Mouse (Mus musculus) forebrain, embryonic 14.5 days (tissue): Measurements from ENCODE around the gene Parg. TPM values are rescaled to one million over a fixed set of nuclear protein-coding genes. Genes with fewer than 3 reads are reported as not detected.

ENCODE experiments used
- ATAC-seq: fragments of 200-750 bp; cut with Nextera tagmentation; 2 replicates; pipeline ENCODE4 v1.8.0; 2017; ENCODE audit warnings: mild to moderate bottlenecking, moderate library complexity
- DNase-seq: peaks from one replicate; pipeline ENCODE4 v3.0.0-alpha.2; 2015; ENCODE audit warnings: low spot score
- H3K27ac ChIP-seq: fragments of 300-500 bp; sonication (generic); 2 replicates; pipeline ENCODE4 v1.5.1; 2014; ENCODE audit warnings: low read depth, mild to moderate bottlenecking, control low read depth, low read length, moderate library complexity
- H3K27me3 ChIP-seq: fragments of 300-500 bp; sonication (generic); replicated peaks from 2 replicates; pipeline ENCODE4 v1.6.1; 2014; ENCODE audit warnings: low read length, control low read depth, mixed read lengths; ENCODE audit not compliant: control insufficient read depth, insufficient read depth
- H3K36me3 ChIP-seq: fragments of 300-500 bp; sonication (generic); 2 replicates; pipeline ENCODE4 v1.6.1; 2014; ENCODE audit warnings: low read length, control low read depth; ENCODE audit not compliant: control insufficient read depth, insufficient read depth
- H3K4me1 ChIP-seq: fragments of 300-500 bp; sonication (generic); 2 replicates; pipeline ENCODE4 v1.6.1; 2014; ENCODE audit warnings: antibody characterized with exemption, low read length, control low read depth; ENCODE audit not compliant: control insufficient read depth, insufficient read depth
- H3K4me2 ChIP-seq: fragments of 300-500 bp; sonication (generic); 2 replicates; pipeline ENCODE4 v1.6.1; 2014; ENCODE audit warnings: mild to moderate bottlenecking, control low read depth, low read length
- H3K4me3 ChIP-seq: fragments of 300-500 bp; sonication (generic); 2 replicates; pipeline ENCODE4 v1.5.1; 2014; ENCODE audit warnings: low read depth, low read length, control low read depth
- H3K9ac ChIP-seq: fragments of 300-500 bp; sonication (generic); 2 replicates; pipeline ENCODE4 v1.6.1; 2014; ENCODE audit warnings: mild to moderate bottlenecking, low read length, control low read depth, moderate library complexity
- H3K9me3 ChIP-seq: fragments of 300-500 bp; sonication (generic); replicated peaks from 2 replicates; pipeline ENCODE4 v1.6.1; 2016; ENCODE audit warnings: low read length, control low read depth, mixed read lengths; ENCODE audit not compliant: control insufficient read depth
- WGBS: fragments of 180-500 bp; shearing (Covaris S2); extraction: QIAGEN DNeasy Blood & Tissue Kit; methylation state at CpG from one replicate; pipeline ENCODE4 v1.1.7; 2014; 5-methylcytosine and 5-hydroxymethylcytosine counted together
- polyA plus RNA-seq: library from polyadenylated mRNA; unstranded; fragments of >200 nt; fragmentation: Nextera tagmentation; extraction: Ambion mirVana; gene quantifications from 2 replicates; pipeline ENCODE4 v1.2.1, GENCODE M21; 2014

The Parg gene
- polyA plus RNA-seq, 1 experiment from 2014 or later, result 41.0 TPM

DNA sequence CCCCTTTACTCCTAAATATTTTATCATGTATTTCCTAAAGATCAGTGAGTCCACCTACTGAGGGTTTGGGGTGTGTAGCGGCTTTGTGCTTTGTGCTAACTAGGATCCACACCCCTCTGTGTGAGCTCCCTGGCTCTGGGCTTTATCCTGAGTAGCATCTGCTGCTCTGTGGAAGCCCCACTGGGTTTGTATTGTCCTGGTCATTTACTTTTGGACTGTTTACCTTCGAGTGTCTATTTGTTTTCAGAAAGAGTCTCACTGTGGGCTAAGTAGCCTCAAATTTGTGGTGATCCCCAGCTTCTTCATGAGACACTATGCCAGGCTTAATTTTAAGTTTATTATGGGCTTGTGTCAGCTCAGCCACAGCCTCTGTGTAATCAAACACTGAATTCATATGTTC is 67.2 kb downstream of the Parg start:
- H3K27me3 ChIP-seq, result no peaks in the 10 kb centered on the region
- H3K36me3 ChIP-seq, result peaks cover 20% of the 10 kb centered on the region; the same call in 1 of the 2 replicates
- no peaks in the 10 kb centered on the region for H3K4me1 ChIP-seq
- DNase-seq (no peak), ATAC-seq (no peak)
- 53% methylated on average over 2 of the region's 2 CpGs for WGBS
- H3K27ac ChIP-seq, result no peak overlapping the region
- H3K9me3 ChIP-seq, result no peaks in the 10 kb centered on the region
- H3K4me2 ChIP-seq, result no peak overlapping the region
- H3K4me3 ChIP-seq, result no peak overlapping the region
- no peak overlapping the region for H3K9ac ChIP-seq

GRCm38 (mm10) chr14:32269589-32269988 is 67.8 kb downstream of the Parg start:
- 95% methylated on average over 4 of the region's 4 CpGs for WGBS
- ATAC-seq (no peak), DNase-seq (no peak)
- Histone ChIP-seq H3K4me1 (no peaks in the 10 kb centered on the region), H3K9ac (no peak overlapping the region), H3K9me3 (no peaks in the 10 kb centered on the region), H3K27me3 (no peaks in the 10 kb centered on the region), H3K27ac (no peak overlapping the region), H3K4me2 (no peak overlapping the region), H3K4me3 (no peak overlapping the region), H3K36me3 (peaks cover 23% of the 10 kb centered on the region)

GRCm38 (mm10) chr14:32301622-32302021 is 99.9 kb downstream of the Parg start:
- DNase-seq (peak; percentile 13), ATAC-seq (peak; percentile 42; the same call in 1 of the 2 replicates)
- H3K36me3 ChIP-seq, result peaks cover 13% of the 10 kb centered on the region; the same call in 1 of the 2 replicates
- H3K4me1 ChIP-seq, result no peaks in the 10 kb centered on the region
- no peaks in the 10 kb centered on the region for H3K27me3 ChIP-seq
- H3K9me3 ChIP-seq, result no peaks in the 10 kb centered on the region
- H3K9ac ChIP-seq, result no peak overlapping the region
- H3K4me2 ChIP-seq, result no peak overlapping the region
- no peak overlapping the region for H3K4me3 ChIP-seq
- 56% methylated on average over 12 of the region's 12 CpGs for WGBS
- H3K27ac ChIP-seq, result no peak overlapping the region

- Histone ChIP-seq H3K4me3 (no peak overlapping the region), H3K4me1 (no peaks in the 10 kb centered on the region), H3K4me2 (no peak overlapping the region), H3K9me3 (no peaks in the 10 kb centered on the region), H3K27me3 (no peaks in the 10 kb centered on the region), H3K36me3 (peaks cover 9% of the 10 kb centered on the region; the same call in 1 of the 2 replicates), H3K27ac (no peak overlapping the region), H3K9ac (no peak overlapping the region)
- no peak for ATAC-seq
- 83% methylated on average over 7 of the region's 7 CpGs for WGBS
- no peak for DNase-seq
These were observed 100.7 kb downstream of the Parg start for GRCm38 (mm10) chr14:32302423-32302822.

GRCm38 (mm10) chr14:32304921-32305320 is 103.2 kb downstream of the Parg start:
- Histone ChIP-seq H3K4me2 (no peak overlapping the region), H3K36me3 (peaks cover 3% of the 10 kb centered on the region; the same call in 1 of the 2 replicates), H3K4me1 (no peaks in the 10 kb centered on the region), H3K9me3 (no peaks in the 10 kb centered on the region), H3K9ac (no peak overlapping the region), H3K27ac (no peak overlapping the region), H3K4me3 (no peak overlapping the region), H3K27me3 (no peaks in the 10 kb centered on the region)
- DNase-seq (no peak), ATAC-seq (no peak)
- WGBS, result 90% methylated on average over 8 of the region's 8 CpGs

DNA sequence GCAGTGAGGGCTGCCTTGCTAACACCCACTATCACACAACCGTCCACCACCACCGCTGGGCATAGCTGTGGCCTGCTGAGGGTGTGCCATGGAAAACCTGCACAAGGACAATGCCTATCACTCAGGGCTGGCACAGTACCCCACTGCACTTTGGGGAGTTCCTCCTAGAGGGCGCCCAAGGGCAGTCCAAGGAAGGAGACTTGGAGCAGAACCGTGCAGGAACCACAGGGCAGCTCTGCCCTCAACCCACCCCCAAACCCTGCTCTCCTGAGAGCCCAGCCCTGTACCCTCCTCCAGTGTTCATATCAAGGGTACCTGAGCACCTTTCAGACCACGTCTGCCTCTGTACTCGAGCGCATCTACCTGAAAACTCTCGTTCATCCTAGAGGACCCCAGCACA is 108.1 kb downstream of the Parg start:
- Histone ChIP-seq H3K4me3 (no peak overlapping the region), H3K27ac (no peak overlapping the region), H3K9ac (no peak overlapping the region), H3K4me2 (no peak overlapping the region), H3K36me3 (no peaks in the 10 kb centered on the region), H3K27me3 (no peaks in the 10 kb centered on the region), H3K4me1 (no peaks in the 10 kb centered on the region), H3K9me3 (no peaks in the 10 kb centered on the region)
- DNase-seq (peak; percentile 53), ATAC-seq (peak; percentile 60; the same call in 1 of the 2 replicates)
- WGBS, result 43% methylated on average over 8 of the region's 8 CpGs

DNA sequence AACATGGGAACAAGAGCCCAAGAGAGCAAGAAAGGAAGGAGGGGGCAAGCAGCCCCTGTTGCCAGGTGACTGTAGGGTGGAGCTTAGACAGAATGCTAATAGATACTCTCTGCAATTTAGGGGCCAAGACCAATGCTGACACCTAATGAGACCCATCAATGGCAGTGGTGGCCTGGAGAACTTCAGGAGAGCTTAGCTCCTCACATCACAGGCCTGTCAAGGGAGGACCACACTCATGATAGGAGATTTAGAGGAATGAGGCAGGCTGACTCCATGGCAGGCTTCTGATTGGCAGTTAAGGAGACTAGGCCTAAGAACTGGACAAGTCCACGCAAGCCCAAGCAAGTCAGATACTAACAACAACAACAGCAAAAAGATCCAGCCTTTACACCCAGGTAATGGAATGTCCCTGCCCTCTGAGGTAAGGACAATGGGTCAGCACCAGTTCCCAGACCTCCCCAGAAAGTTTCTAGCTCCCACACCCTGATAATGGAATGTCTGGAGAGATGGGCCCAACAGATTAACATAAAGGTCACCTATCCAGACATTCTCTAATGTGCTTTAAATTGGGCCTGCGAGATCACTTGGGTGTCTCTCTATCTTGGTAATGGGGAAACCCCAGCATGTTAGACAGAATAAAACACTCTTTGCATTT is 109.8 kb downstream of the Parg start:
- Histone ChIP-seq H3K27me3 (no peaks in the 10 kb centered on the region), H3K9ac (no peak overlapping the region)

GRCm38 (mm10) chr14:32317822-32318221 is 116.1 kb downstream of the Parg start:
- H3K4me2 ChIP-seq, result no peak overlapping the region
- WGBS, result 16% methylated on average over 4 of the region's 4 CpGs
- H3K9ac ChIP-seq, result no peak overlapping the region

More for the DNA sequence above, 109.8 kb downstream of the Parg start:
- H3K4me2 ChIP-seq, result no peak overlapping the region
- ATAC-seq, result no peak
- WGBS, result 98% methylated on average over 2 of the region's 2 CpGs
- H3K4me1 ChIP-seq, result no peaks in the 10 kb centered on the region
- no peaks in the 10 kb centered on the region for H3K36me3 ChIP-seq
- no peak overlapping the region for H3K27ac ChIP-seq
- no peak for DNase-seq
- H3K4me3 ChIP-seq, result no peak overlapping the region
- H3K9me3 ChIP-seq, result no peaks in the 10 kb centered on the region

More at GRCm38 (mm10) chr14:32317822-32318221, 116.1 kb downstream of the Parg start:
- H3K36me3 ChIP-seq, result no peaks in the 10 kb centered on the region
- peaks cover 6% of the 10 kb centered on the region; the same call in 1 of the 2 replicates for H3K4me1 ChIP-seq
- no peak overlapping the region for H3K27ac ChIP-seq
- DNase-seq, result peak; percentile 32
- no peaks in the 10 kb centered on the region for H3K9me3 ChIP-seq
- no peak overlapping the region for H3K4me3 ChIP-seq
- no peak for ATAC-seq
- no peaks in the 10 kb centered on the region for H3K27me3 ChIP-seq
